Mouse (Mus musculus): ENCODE measurements around the gene Gm21725. TPM values are rescaled to one million over a fixed set of nuclear protein-coding genes. Genes with fewer than 3 reads are reported as not detected.
"Not testable (repeated sequence)": the region's sequence is repeated elsewhere in the genome, so short reads cannot be mapped to it uniquely, and the experiment has no call there.

Gm21725 gene
- total RNA-seq (2021), result not detected

DNA sequence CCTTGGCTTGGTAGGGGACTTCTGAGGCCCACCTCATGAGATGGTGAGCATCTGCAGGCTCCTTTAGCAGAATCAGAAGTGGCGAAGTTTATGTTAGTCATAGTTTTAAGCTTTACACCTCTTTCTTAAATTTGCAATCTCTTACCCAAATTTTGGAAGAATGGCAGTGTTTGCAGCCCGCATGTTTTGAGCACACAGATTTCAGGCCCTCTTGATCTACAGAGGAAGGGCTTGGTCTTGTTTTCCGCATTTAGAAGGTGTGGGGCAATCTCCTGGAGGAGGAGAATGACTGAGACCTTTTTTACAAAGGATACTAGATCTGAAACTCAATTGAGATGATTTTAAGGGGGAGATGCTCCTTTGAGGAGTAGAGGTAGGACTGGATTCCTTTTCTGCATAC is at the start of gene Gm21725:
TSS of gene Gm21725 (minus strand) at position 101 of the 400 bp plus-strand sequence.
- intact Hi-C loops (cut with DNase I); DNase-seq (ENCODE audit: low spot score in 2 of 2): not testable (repeated sequence)

Other genes starting within 250 kb of the Gm21725 start
- not detected for gene Gm21891, start 215.6 kb downstream of the Gm21725 start, total RNA-seq (2021)
- gene Gm21425, start 187.1 kb downstream of the Gm21725 start, total RNA-seq (2021), result not detected
- not detected for gene Gm21828, start 125.1 kb downstream of the Gm21725 start, total RNA-seq (2021)
- gene Gm21440, start 96.7 kb downstream of the Gm21725 start, total RNA-seq (2021), result not detected
- not detected for gene Gm21454, start 96.6 kb downstream of the Gm21725 start, total RNA-seq (2021)
- gene Gm21866, start 116.5 kb upstream of the Gm21725 start, total RNA-seq (2021), result not detected
- not detected for gene Gm20773, start 145.0 kb upstream of the Gm21725 start, total RNA-seq (2021)

Measured in left cerebral cortex, postnatal 36 days (tissue).